Mouse (Mus musculus) telencephalon, adult 2 months (tissue): Measurements from ENCODE around the gene Trim7.
"Not testable (repeated sequence)": the region's sequence is repeated elsewhere in the genome, so short reads cannot be mapped to it uniquely, and the experiment has no call there.

Experiments
- DNase-seq: peaks from one replicate; pipeline ENCODE4 v3.0.0-alpha.2; 2011; ENCODE audit warnings: low read depth, low spot score

The Trim7 gene

GRCm38 (mm10) chr11:48825979-48826751 is at the start of gene Trim7, which contains the start of gene Gm12184:
Trim7 (plus strand) TSS chr11:48826140.
Gm12184 (minus strand) TSS chr11:48826655.
- DNase-seq, result not testable (repeated sequence)

GRCm38 (mm10) chr11:48776664-48777063 is 49.3 kb upstream of the Trim7 start:
- no peak for DNase-seq

GRCm38 (mm10) chr11:48777303-48777702 is 48.6 kb upstream of the Trim7 start:
- no peak for DNase-seq

GRCm38 (mm10) chr11:48779450-48779849 is 46.5 kb upstream of the Trim7 start:
- no peak for DNase-seq

- no peak for DNase-seq
These were observed 43.7 kb upstream of the Trim7 start for GRCm38 (mm10) chr11:48782243-48782642.

- DNase-seq, result no peak
These were observed 38.3 kb upstream of the Trim7 start for GRCm38 (mm10) chr11:48787455-48788211.

- no peak for DNase-seq
These were observed 37.4 kb upstream of the Trim7 start for GRCm38 (mm10) chr11:48788311-48789089.

GRCm38 (mm10) chr11:48789215-48789614 is 36.7 kb upstream of the Trim7 start:
- no peak for DNase-seq

- DNase-seq, result no peak
These were observed 35.7 kb upstream of the Trim7 start for GRCm38 (mm10) chr11:48789973-48790823.

GRCm38 (mm10) chr11:48790946-48791345 is 35.0 kb upstream of the Trim7 start:
- DNase-seq, result no peak

GRCm38 (mm10) chr11:48791894-48792293 is 34.0 kb upstream of the Trim7 start:
- not testable (repeated sequence) for DNase-seq

- no peak for DNase-seq
These were observed 32.8 kb upstream of the Trim7 start for GRCm38 (mm10) chr11:48793184-48793583.

- no peak for DNase-seq
These were observed 30.7 kb upstream of the Trim7 start for GRCm38 (mm10) chr11:48795221-48795620.

- DNase-seq, result no peak
These were observed 29.6 kb upstream of the Trim7 start for GRCm38 (mm10) chr11:48796290-48796689.

GRCm38 (mm10) chr11:48797287-48797686 is 28.7 kb upstream of the Trim7 start:
- DNase-seq, result no peak

- DNase-seq, result no peak
These were observed 27.6 kb upstream of the Trim7 start for GRCm38 (mm10) chr11:48798308-48798707.

- DNase-seq, result no peak
These were observed 26.7 kb upstream of the Trim7 start for GRCm38 (mm10) chr11:48798984-48799920.

- peak; percentile 98 for DNase-seq
These were observed 25.8 kb upstream of the Trim7 start, which contains the start of gene Rack1 for GRCm38 (mm10) chr11:48799921-48800701. Rack1 (plus strand) TSS chr11:48800332.
